Mouse (Mus musculus): ENCODE results near the gene Nop14. TPM values are rescaled to one million over a fixed set of nuclear protein-coding genes. Genes with fewer than 3 reads are reported as not detected.

The Nop14 gene
- 21.5 and 23.1 TPM in 2 replicates for polyA plus RNA-seq (2014; fragmentation: Nextera tagmentation; extraction: Ambion mirVana)

DNA sequence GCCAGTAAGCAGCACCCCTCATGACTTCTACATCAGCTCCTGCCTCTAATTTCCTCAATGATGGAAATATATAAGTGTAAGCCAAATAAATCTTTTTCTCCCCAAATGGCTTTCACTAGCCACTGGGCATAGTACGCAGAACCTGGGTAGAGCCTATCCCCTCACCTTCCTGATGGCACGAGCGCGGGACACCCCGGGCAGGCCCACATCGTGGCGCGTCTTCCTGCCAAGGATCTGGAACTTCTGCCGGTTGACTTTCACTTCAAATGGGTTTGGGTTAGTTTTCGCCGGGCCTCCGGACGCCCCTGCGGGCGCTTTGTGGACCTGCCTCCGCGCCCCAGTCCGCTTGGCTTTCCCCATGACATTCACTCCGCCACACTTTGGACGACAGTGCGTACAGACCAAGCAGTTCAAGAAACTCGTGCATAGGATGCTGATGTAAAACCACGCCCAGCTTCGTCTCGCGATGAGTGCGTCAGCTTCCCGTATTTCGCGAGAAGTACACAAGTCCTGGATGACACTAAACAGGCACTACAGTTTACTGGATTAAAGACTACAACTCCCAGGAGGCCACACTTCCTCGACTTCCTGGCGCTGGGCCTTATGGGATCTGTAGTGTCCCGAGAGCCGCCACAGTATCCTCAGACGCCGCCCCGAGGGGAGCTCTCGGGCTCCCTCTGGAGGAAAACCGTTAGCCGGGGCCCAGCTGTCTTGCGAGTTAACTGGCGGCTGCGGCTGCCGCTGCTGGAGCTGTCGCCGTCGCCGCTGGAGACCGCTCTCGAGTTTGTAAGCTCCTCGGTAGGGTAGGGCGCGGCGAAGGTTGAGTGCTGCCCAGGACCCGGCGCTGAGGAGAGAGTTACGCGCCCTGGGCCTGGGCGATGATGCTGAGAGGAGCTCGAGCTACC, at the start of gene Nop14, which contains the start of gene Grk4:
Nop14 (minus strand) TSS at position 463 of the 905 bp plus-strand sequence.
Grk4 (plus strand) TSS at position 694 of the 905 bp plus-strand sequence.
- DNase-seq (ENCODE audit: low spot score): peak; percentile 100
- WGBS: 0% methylated on average over 60 of the region's 60 CpGs
- Histone ChIP-seq H3K9me3 (ENCODE audit: control insufficient read depth, low read length) (no peaks in the 10 kb centered on the region), H3K27ac (peak within 1 kb of the TSS; percentile 79), H3K4me1 (replicated peaks; ENCODE audit: control insufficient read depth, insufficient read depth, low read length) (peaks cover 8% of the 10 kb centered on the region), H3K27me3 (ENCODE audit: control insufficient read depth, insufficient read depth, low read length) (no peaks in the 10 kb centered on the region), H3K9ac (peak within 1 kb of the TSS; percentile 64), H3K4me2 (replicated peaks) (peak within 1 kb of the TSS; percentile 76), H3K4me3 (replicated peaks; ENCODE audit: low read length) (peak within 1 kb of the TSS; percentile 63), H3K36me3 (replicated peaks; ENCODE audit: control insufficient read depth, insufficient read depth) (peaks cover 25% of the 10 kb centered on the region)
- peak; percentile 100 for ATAC-seq (ENCODE audit: low FRiP score)

DNA sequence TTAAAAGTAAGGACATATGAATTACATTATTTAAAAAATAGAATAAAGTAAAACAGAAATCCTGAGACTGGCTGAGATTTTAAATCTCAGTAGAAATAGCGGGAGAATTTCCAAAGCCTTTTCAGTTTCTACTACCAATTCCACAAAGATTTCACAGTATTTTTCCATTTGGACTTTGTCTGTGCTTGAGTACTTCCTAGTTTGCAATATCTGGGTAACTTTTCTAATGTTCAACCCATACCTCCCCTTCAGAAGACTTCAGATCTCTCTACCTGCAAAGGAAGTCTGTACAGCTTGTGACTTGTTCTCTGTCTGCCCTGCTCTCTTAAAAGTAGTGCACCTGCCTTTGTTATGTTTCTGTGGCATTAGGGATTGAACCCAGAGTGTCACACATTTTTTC, 48.5 kb upstream of the Nop14 start:
- Histone ChIP-seq H3K9me3 (ENCODE audit: control insufficient read depth, low read length) (no peaks in the 10 kb centered on the region), H3K4me3 (replicated peaks; ENCODE audit: low read length) (no peak overlapping the region), H3K36me3 (replicated peaks; ENCODE audit: control insufficient read depth, insufficient read depth) (no peaks in the 10 kb centered on the region), H3K27me3 (ENCODE audit: control insufficient read depth, insufficient read depth, low read length) (no peaks in the 10 kb centered on the region), H3K4me2 (replicated peaks) (no peak overlapping the region), H3K4me1 (replicated peaks; ENCODE audit: control insufficient read depth, insufficient read depth, low read length) (no peaks in the 10 kb centered on the region), H3K9ac (no peak overlapping the region), H3K27ac (no peak overlapping the region)
- DNase-seq (ENCODE audit: low spot score) (no peak), ATAC-seq (ENCODE audit: low FRiP score) (no peak)
- 89% methylated on average over 1 of the region's 1 CpGs for WGBS

DNA sequence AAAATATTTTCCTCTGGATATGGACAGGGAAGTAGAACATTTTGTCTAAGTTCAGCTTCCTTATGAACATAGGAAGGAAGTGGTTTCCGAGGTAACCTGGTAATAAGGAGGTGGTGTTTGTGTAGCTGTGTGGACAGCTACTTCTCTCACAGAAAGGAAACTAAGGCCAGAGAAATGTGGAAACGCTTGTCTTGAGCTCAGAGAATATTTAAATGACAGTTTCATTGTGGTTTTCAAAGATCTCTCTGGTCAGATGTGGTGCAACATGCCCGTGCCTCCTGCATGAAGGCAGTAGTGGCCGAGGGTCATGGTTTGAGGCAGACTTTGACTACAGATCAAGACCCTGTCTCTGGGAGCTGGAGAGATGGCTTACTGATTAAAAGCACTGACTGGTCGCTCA, 35.6 kb upstream of the Nop14 start:
- Histone ChIP-seq H3K27ac (no peak overlapping the region), H3K4me3 (replicated peaks; ENCODE audit: low read length) (no peak overlapping the region), H3K4me1 (replicated peaks; ENCODE audit: control insufficient read depth, insufficient read depth, low read length) (no peaks in the 10 kb centered on the region), H3K9me3 (ENCODE audit: control insufficient read depth, low read length) (no peaks in the 10 kb centered on the region), H3K9ac (no peak overlapping the region), H3K4me2 (replicated peaks) (no peak overlapping the region), H3K36me3 (replicated peaks; ENCODE audit: control insufficient read depth, insufficient read depth) (no peaks in the 10 kb centered on the region), H3K27me3 (ENCODE audit: control insufficient read depth, insufficient read depth, low read length) (no peaks in the 10 kb centered on the region)
- no peak for ATAC-seq (ENCODE audit: low FRiP score)
- DNase-seq (ENCODE audit: low spot score): no peak
- 75% methylated on average over 5 of the region's 5 CpGs for WGBS

DNA sequence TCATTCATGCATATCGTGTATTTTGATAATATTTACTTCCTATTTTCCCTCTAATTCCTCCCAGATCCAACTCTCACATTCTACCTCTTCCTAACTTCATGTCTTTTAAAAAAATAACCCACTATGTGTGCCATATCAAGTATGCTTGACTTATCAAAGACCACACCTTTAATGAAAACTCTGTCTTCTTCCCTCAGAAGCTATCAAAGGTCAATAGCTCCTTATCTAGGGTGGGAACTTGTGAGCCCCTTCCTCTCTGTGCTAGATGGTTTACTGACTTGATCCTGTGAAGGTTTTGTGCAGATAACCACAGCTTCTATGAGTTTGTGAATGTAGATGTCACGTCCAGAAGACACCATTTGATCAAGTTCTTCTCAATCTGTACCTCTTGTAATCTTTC, 32.8 kb upstream of the Nop14 start:
- no peak overlapping the region for H3K9ac ChIP-seq
- no peaks in the 10 kb centered on the region for H3K9me3 ChIP-seq (ENCODE audit: control insufficient read depth, low read length)
- H3K4me3 ChIP-seq (replicated peaks; ENCODE audit: low read length): no peak overlapping the region
- WGBS: 78% methylated on average over 2 of the region's 2 CpGs
- DNase-seq (ENCODE audit: low spot score): no peak
- H3K36me3 ChIP-seq (replicated peaks; ENCODE audit: control insufficient read depth, insufficient read depth): no peaks in the 10 kb centered on the region
- no peaks in the 10 kb centered on the region for H3K4me1 ChIP-seq (replicated peaks; ENCODE audit: control insufficient read depth, insufficient read depth, low read length)
- no peak overlapping the region for H3K4me2 ChIP-seq (replicated peaks)
- ATAC-seq (ENCODE audit: low FRiP score): no peak
- H3K27ac ChIP-seq: no peak overlapping the region
- no peaks in the 10 kb centered on the region for H3K27me3 ChIP-seq (ENCODE audit: control insufficient read depth, insufficient read depth, low read length)

DNA sequence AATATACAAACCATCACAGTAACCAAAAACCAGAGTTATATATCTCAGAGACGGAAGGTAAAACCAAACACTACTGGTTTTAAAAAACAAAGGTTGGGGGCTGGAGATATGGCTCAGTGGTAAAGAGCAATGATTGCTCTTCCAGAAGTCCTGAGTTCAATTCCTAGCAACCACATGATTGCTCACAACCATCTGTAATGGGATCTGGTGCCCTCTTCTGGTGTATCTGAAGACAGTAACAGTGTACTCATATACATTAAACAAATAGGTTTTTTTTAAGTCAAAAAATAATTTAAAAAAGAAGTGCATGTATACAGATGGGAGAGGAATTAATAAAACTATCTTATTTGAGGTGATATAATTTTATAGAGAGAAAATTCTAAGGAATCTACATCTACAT, 29.9 kb upstream of the Nop14 start:
- DNase-seq (ENCODE audit: low spot score) (no peak), ATAC-seq (ENCODE audit: low FRiP score) (no peak)
- H3K27ac ChIP-seq: no peak overlapping the region
- H3K9ac ChIP-seq: no peak overlapping the region
- no peaks in the 10 kb centered on the region for H3K27me3 ChIP-seq (ENCODE audit: control insufficient read depth, insufficient read depth, low read length)
- WGBS: 93% methylated on average over 1 of the region's 1 CpGs
- no peaks in the 10 kb centered on the region for H3K36me3 ChIP-seq (replicated peaks; ENCODE audit: control insufficient read depth, insufficient read depth)
- no peaks in the 10 kb centered on the region for H3K9me3 ChIP-seq (ENCODE audit: control insufficient read depth, low read length)
- H3K4me2 ChIP-seq (replicated peaks): no peak overlapping the region
- no peaks in the 10 kb centered on the region for H3K4me1 ChIP-seq (replicated peaks; ENCODE audit: control insufficient read depth, insufficient read depth, low read length)
- no peak overlapping the region for H3K4me3 ChIP-seq (replicated peaks; ENCODE audit: low read length)

DNA sequence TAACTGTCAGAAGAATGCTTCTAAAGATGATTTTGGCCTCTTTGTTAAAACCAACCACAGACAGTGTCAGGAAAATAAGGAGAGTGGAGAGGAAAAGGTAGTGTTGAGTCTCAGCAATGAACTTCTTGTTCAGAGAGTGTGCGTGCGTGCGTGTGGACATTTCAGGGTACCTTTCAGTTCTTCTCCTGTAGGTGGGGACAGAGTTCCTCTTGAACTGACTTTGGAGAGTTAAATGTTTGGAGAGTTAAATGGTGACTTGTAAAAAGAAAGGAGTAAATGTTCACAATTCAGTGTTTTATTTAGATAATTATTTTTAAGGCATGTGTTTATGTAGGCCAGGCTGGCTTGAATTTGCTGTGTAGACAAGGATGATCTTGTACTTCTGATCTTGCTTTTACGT, 10.3 kb upstream of the Nop14 start:
- H3K4me3 ChIP-seq (replicated peaks; ENCODE audit: low read length): no peak overlapping the region

DNA sequence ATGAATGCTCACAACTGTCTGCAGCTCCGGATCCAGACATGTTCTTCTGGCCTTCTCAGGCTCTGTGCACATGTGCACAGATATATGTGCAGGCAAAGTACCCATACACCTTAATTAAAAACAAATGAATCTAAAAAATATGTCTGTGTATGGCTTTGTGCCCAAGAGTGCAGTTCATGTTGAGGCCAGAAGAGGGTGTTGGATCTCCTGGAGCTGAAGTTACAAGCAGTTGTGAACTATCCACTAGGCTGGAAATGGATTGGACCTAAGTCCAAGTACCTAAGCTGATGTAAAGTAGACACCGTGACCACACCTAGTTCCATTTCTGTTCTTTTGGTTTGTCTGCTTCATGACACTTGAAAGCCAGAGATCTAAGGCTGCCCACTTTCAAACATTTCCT, 9.5 kb upstream of the Nop14 start:
- no peak for DNase-seq (ENCODE audit: low spot score)
- Histone ChIP-seq H3K9me3 (ENCODE audit: control insufficient read depth, low read length) (no peaks in the 10 kb centered on the region), H3K9ac (no peak overlapping the region), H3K4me3 (replicated peaks; ENCODE audit: low read length) (no peak overlapping the region), H3K27me3 (ENCODE audit: control insufficient read depth, insufficient read depth, low read length) (no peaks in the 10 kb centered on the region), H3K4me1 (replicated peaks; ENCODE audit: control insufficient read depth, insufficient read depth, low read length) (no peaks in the 10 kb centered on the region), H3K36me3 (replicated peaks; ENCODE audit: control insufficient read depth, insufficient read depth) (no peaks in the 10 kb centered on the region), H3K27ac (no peak overlapping the region), H3K4me2 (replicated peaks) (no peak overlapping the region)
- 84% methylated on average over 2 of the region's 2 CpGs for WGBS
- no peak for ATAC-seq (ENCODE audit: low FRiP score)

More for the DNA sequence above, 10.3 kb upstream of the Nop14 start:
- Histone ChIP-seq H3K9me3 (ENCODE audit: control insufficient read depth, low read length) (no peaks in the 10 kb centered on the region), H3K27me3 (ENCODE audit: control insufficient read depth, insufficient read depth, low read length) (no peaks in the 10 kb centered on the region), H3K27ac (no peak overlapping the region), H3K9ac (no peak overlapping the region), H3K4me2 (replicated peaks) (no peak overlapping the region), H3K36me3 (replicated peaks; ENCODE audit: control insufficient read depth, insufficient read depth) (no peaks in the 10 kb centered on the region), H3K4me1 (replicated peaks; ENCODE audit: control insufficient read depth, insufficient read depth, low read length) (no peaks in the 10 kb centered on the region)
- no peak for DNase-seq (ENCODE audit: low spot score)
- no peak for ATAC-seq (ENCODE audit: low FRiP score)
- 77% methylated on average over 4 of the region's 4 CpGs for WGBS

DNA sequence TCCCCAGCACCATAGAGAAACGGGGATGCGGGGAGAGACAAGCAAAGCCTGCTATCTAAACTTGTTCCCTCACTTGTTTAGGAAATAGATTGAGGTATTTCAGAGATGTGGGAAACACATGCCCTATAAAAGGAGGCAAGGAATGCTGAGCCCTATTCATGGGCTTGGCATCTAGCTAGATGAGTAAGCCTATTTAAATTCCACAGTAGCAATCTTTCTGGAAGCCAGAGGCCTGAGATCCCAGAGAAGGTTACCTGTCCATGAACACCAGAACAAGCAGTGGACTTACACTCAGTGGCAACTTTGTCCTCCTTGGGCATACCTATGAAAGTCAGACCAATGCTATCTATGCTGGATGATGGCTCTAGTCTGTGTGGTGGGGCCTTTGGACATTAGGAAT, 3.3 kb upstream of the Nop14 start:
- Histone ChIP-seq H3K36me3 (replicated peaks; ENCODE audit: control insufficient read depth, insufficient read depth) (no peaks in the 10 kb centered on the region), H3K27me3 (ENCODE audit: control insufficient read depth, insufficient read depth, low read length) (no peaks in the 10 kb centered on the region)
- no peak for ATAC-seq (ENCODE audit: low FRiP score)

DNA sequence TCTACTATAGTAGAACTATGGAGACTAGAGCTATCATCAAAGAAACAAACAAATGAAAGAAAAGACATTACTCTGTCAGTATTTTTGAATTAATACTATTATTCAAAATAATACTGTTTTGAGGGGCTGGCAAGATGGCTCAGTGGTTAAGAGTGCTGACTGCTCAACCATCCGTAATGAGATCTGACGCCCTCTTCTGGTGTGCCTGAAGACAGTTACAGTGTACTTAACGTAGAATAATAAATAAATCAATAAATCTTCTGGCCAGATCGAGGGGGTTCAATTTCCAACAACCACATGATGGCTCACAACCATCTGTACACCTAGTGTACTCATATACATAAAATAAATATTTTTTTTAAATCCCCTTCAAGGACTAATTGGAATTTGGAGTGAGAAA, 2.0 kb upstream of the Nop14 start:
- H3K4me2 ChIP-seq (replicated peaks): no peak overlapping the region
- H3K4me3 ChIP-seq (replicated peaks; ENCODE audit: low read length): no peak overlapping the region
- H3K36me3 ChIP-seq (replicated peaks; ENCODE audit: control insufficient read depth, insufficient read depth): peaks cover 7% of the 10 kb centered on the region; the same call in 1 of the 2 replicates
- ATAC-seq (ENCODE audit: low FRiP score): no peak
- H3K9me3 ChIP-seq (ENCODE audit: control insufficient read depth, low read length): no peaks in the 10 kb centered on the region
- whole genome bisulfite sequencing: 81% methylated on average over 4 of the region's 4 CpGs
- H3K9ac ChIP-seq: no peak overlapping the region
- no peak for DNase-seq (ENCODE audit: low spot score)
- H3K27me3 ChIP-seq (ENCODE audit: control insufficient read depth, insufficient read depth, low read length): no peaks in the 10 kb centered on the region
- no peak overlapping the region for H3K27ac ChIP-seq
- H3K4me1 ChIP-seq (replicated peaks; ENCODE audit: control insufficient read depth, insufficient read depth, low read length): peaks cover 8% of the 10 kb centered on the region

More for the DNA sequence above, 3.3 kb upstream of the Nop14 start:
- H3K9me3 ChIP-seq (ENCODE audit: control insufficient read depth, low read length): no peaks in the 10 kb centered on the region
- H3K4me1 ChIP-seq (replicated peaks; ENCODE audit: control insufficient read depth, insufficient read depth, low read length): peaks cover 8% of the 10 kb centered on the region
- no peak overlapping the region for H3K4me2 ChIP-seq (replicated peaks)
- DNase-seq (ENCODE audit: low spot score): no peak
- WGBS: 94% methylated on average over 2 of the region's 2 CpGs
- no peak overlapping the region for H3K9ac ChIP-seq
- no peak overlapping the region for H3K4me3 ChIP-seq (replicated peaks; ENCODE audit: low read length)
- no peak overlapping the region for H3K27ac ChIP-seq
